Mouse (Mus musculus) forebrain, embryonic 16.5 days (tissue): Measurements from ENCODE around the gene Klf2. TPM values are rescaled to one million over a fixed set of nuclear protein-coding genes. Genes with fewer than 3 reads are reported as not detected.

Experiments
- ATAC-seq: fragments of 200-750 bp; cut with Nextera tagmentation; 2 replicates; pipeline ENCODE4 v1.8.0; 2017; ENCODE audit warnings: mild to moderate bottlenecking, moderate library complexity
- H3K27ac ChIP-seq: fragments of 300-500 bp; sonication (generic); 2 replicates; pipeline ENCODE4 v1.5.1; 2014; ENCODE audit warnings: low read length, control low read depth
- H3K27me3 ChIP-seq: fragments of 300-500 bp; sonication (generic); replicated peaks from 2 replicates; pipeline ENCODE4 v1.6.1; 2014; ENCODE audit warnings: low read length; ENCODE audit not compliant: control insufficient read depth, insufficient read depth
- H3K36me3 ChIP-seq: fragments of 300-500 bp; sonication (generic); 2 replicates; pipeline ENCODE4 v1.6.1; 2014; ENCODE audit not compliant: control insufficient read depth, insufficient read depth
- H3K4me1 ChIP-seq: fragments of 300-500 bp; sonication (generic); replicated peaks from 2 replicates; pipeline ENCODE4 v1.6.1; 2014; ENCODE audit warnings: low read length; ENCODE audit not compliant: control insufficient read depth, insufficient read depth
- H3K4me2 ChIP-seq: fragments of 300-500 bp; sonication (generic); 2 replicates; pipeline ENCODE4 v1.6.1; 2014; ENCODE audit warnings: mild to moderate bottlenecking, low read length, control low read depth
- H3K4me3 ChIP-seq: fragments of 300-500 bp; sonication (generic); replicated peaks from 2 replicates; pipeline ENCODE4 v1.5.1; 2014; ENCODE audit warnings: mild to moderate bottlenecking, low read length, control low read depth
- H3K9ac ChIP-seq: fragments of 300-500 bp; sonication (generic); replicated peaks from 2 replicates; pipeline ENCODE4 v1.6.1; 2014; ENCODE audit warnings: low read depth, low read length, control low read depth
- H3K9me3 ChIP-seq: fragments of 300-500 bp; sonication (generic); 2 replicates; pipeline ENCODE4 v1.6.1; 2016; ENCODE audit warnings: low read length; ENCODE audit not compliant: control insufficient read depth
- WGBS: fragments of 180-500 bp; shearing (Covaris S2); extraction: QIAGEN DNeasy Blood & Tissue Kit; methylation state at CpG from one replicate; pipeline ENCODE4 v1.1.7; 2014; 5-methylcytosine and 5-hydroxymethylcytosine counted together
- polyA plus RNA-seq: library from polyadenylated mRNA; unstranded; fragments of >200 nt; fragmentation: Nextera tagmentation; extraction: Ambion mirVana; gene quantifications from 2 replicates; pipeline ENCODE4 v1.2.1, GENCODE M21; 2015

Gene Klf2
- polyA plus RNA-seq, 1 experiment from 2014 or later: 3.2 TPM

- H3K4me3 ChIP-seq: no peak overlapping the region
- H3K4me2 ChIP-seq: no peak overlapping the region
- peaks cover 15% of the 10 kb centered on the region for H3K4me1 ChIP-seq
- WGBS: 69% methylated on average over 6 of the region's 6 CpGs
- H3K36me3 ChIP-seq: no peaks in the 10 kb centered on the region
- H3K9me3 ChIP-seq: no peaks in the 10 kb centered on the region
- ATAC-seq: no peak
- no peak overlapping the region for H3K27ac ChIP-seq
- peaks cover 36% of the 10 kb centered on the region for H3K27me3 ChIP-seq
- no peak overlapping the region for H3K9ac ChIP-seq
These were observed 4.4 kb downstream of the Klf2 start for GRCm38 (mm10) chr8:72323131-72323725.

GRCm38 (mm10) chr8:72324036-72324706 is 5.3 kb downstream of the Klf2 start:
- WGBS: 84% methylated on average over 10 of the region's 10 CpGs
- H3K27ac ChIP-seq: no peak overlapping the region
- no peak overlapping the region for H3K4me2 ChIP-seq
- ATAC-seq: no peak
- H3K27me3 ChIP-seq: peaks cover 28% of the 10 kb centered on the region
- H3K4me3 ChIP-seq: no peak overlapping the region
- no peaks in the 10 kb centered on the region for H3K36me3 ChIP-seq
- H3K9ac ChIP-seq: no peak overlapping the region
- peaks cover 9% of the 10 kb centered on the region for H3K4me1 ChIP-seq
- no peaks in the 10 kb centered on the region for H3K9me3 ChIP-seq

DNA sequence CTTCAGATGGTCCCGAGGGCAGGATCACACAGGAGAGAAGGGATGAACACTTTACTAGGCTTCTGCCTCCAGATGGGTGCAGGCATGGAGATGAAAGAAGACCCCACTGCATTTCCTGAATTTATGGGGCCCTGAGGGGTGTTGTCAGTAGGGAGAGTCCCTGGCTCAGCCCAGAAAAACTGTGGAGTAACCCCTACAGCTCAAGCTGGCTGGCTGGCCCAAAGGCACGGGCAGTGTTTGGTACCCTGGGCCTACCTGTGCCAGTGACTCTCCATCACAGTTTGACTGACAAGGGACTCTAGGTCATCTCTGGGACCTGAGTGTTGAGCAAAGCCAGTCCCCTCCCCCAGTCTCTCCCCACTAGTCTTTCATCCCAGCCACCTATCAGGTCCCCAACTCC is 5.9 kb downstream of the Klf2 start:
- no peaks in the 10 kb centered on the region for H3K36me3 ChIP-seq
- H3K27me3 ChIP-seq: peaks cover 25% of the 10 kb centered on the region
- H3K4me2 ChIP-seq: no peak overlapping the region
- H3K9me3 ChIP-seq: no peaks in the 10 kb centered on the region
- no peak for ATAC-seq
- WGBS: 88% methylated on average over 2 of the region's 2 CpGs
- H3K27ac ChIP-seq: no peak overlapping the region
- H3K4me3 ChIP-seq: no peak overlapping the region
- no peak overlapping the region for H3K9ac ChIP-seq
- peaks cover 4% of the 10 kb centered on the region for H3K4me1 ChIP-seq

DNA sequence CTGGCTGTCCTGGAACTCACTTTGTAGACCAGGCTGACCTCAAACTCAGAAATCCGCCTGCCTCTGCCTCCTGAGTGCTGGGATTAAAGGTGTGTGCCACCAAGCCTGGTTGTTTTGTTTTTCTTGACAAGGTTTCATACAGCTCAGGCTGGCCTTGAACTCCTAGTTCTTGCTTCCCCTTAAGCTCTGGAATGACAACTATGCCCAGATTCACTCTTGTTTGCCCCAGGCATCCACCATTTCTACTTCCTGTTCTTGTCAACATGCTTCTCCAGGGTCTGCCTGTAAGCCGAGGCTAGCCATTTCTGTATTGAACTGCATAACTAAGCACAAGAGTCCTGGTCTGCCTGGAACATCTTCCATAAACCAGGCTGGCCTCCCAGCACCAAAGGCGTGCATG is 10.3 kb downstream of the Klf2 start:
- Histone ChIP-seq H3K27me3 (no peaks in the 10 kb centered on the region), H3K4me2 (no peak overlapping the region), H3K4me1 (no peaks in the 10 kb centered on the region), H3K27ac (no peak overlapping the region), H3K9me3 (no peaks in the 10 kb centered on the region), H3K4me3 (no peak overlapping the region), H3K9ac (no peak overlapping the region), H3K36me3 (no peaks in the 10 kb centered on the region)
- WGBS: 95% methylated on average over 3 of the region's 3 CpGs
- ATAC-seq: no peak

DNA sequence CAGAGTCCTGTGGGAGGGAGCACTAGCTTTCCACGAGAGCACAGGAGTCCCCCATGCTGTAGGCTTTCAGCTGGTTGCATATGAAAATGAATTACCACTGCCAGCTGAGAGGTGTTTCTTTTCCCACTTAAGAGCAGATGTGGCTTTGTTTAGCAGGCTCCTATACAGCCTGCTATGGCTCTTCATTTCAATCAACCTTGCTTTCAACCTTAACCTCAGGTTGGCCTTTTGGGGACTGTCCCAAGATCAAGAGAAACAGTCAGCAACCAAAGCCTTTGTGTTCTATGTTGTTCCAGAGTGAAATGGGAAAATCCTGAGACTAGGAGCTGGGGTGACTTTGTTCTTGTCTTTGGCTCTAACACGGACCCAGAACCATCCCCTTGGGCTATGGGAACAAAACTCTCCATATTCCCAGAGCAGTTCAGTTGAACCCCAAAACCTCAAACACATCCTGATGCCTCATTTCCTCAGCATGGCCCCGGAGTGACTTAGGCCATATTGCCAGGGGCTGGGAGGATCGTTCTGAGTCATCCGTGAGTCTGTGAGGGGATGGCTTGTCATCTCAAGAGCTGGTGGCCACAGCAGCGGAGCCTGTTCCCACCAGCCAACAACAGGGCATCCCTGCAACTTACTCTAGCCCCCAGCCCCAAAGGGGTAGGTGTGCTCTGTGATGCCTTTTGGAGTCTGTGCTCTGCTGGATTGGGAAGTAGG is 12.1 kb downstream of the Klf2 start:
- no peak overlapping the region for H3K9ac ChIP-seq
- no peaks in the 10 kb centered on the region for H3K27me3 ChIP-seq
- H3K27ac ChIP-seq: no peak overlapping the region
- H3K4me3 ChIP-seq: no peak overlapping the region
- H3K9me3 ChIP-seq: no peaks in the 10 kb centered on the region
- no peak overlapping the region for H3K4me2 ChIP-seq
- no peak for ATAC-seq
- WGBS: 79% methylated on average over 6 of the region's 6 CpGs
- peaks cover 7% of the 10 kb centered on the region for H3K36me3 ChIP-seq
- H3K4me1 ChIP-seq: no peaks in the 10 kb centered on the region

DNA sequence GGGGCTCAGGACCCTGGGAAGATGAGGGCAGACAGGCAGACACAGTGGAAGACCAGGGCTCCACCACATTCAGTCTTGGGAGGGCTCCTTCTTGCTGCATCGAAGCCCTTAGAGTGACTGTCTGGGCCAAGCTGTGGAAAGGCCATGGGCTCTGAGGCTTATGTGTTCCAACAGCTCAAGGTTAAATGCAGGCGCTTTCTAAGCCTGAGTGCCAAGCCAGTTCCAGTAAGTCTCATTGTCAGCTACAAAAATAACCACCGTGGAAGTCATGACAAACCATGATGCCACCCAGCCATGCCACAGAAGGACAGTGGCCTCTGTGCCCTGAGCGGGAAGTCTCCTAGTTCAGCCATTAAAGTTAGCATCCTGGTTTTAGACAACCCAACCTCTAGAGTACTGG is 12.8 kb downstream of the Klf2 start:
- Histone ChIP-seq H3K9ac (no peak overlapping the region), H3K27me3 (no peaks in the 10 kb centered on the region), H3K9me3 (no peaks in the 10 kb centered on the region), H3K4me3 (no peak overlapping the region), H3K4me2 (no peak overlapping the region), H3K27ac (no peak overlapping the region), H3K4me1 (no peaks in the 10 kb centered on the region), H3K36me3 (peaks cover 7% of the 10 kb centered on the region)
- no peak for ATAC-seq
- 93% methylated on average over 4 of the region's 4 CpGs for WGBS

DNA sequence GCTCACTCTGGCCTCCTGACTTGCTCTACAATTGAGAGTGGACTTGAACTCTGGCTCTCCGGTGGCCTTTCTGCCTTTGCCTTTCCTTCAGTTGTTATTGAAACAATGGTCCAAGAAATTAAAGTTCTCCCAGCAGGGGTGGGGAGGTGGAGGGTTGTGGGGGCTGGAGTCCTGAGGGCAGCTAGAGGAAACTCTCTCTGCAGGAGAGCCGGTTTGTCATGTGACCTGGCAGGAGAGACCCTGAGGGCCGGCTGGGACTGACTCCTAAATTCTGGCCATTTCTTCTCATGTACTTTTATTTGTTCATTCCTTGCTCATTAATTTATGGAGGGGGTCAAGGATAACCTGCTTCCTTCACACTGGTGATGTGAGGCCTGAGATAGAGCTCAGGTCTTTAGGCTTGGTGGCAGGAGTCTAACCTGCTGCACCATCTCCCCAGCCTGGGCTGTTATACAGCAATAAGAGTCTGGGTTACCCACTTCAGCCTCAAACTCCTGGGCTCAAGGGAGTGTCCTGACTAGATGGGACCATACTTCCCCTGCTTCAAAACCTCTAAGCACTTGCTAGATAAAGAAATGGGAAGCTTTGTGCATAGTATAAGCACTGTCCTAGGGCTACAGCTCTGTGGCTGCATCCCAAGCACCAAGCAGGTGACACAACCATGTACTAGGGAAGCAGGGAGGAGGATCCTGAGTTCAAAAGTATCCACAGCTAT is 14.8 kb downstream of the Klf2 start:
- H3K9ac ChIP-seq: no peak overlapping the region
- H3K36me3 ChIP-seq: peaks cover 12% of the 10 kb centered on the region
- H3K27me3 ChIP-seq: no peaks in the 10 kb centered on the region
- H3K9me3 ChIP-seq: no peaks in the 10 kb centered on the region
- ATAC-seq: no peak
- 45% methylated on average over 3 of the region's 3 CpGs for WGBS
- no peak overlapping the region for H3K27ac ChIP-seq
- H3K4me3 ChIP-seq: no peak overlapping the region
- H3K4me1 ChIP-seq: no peaks in the 10 kb centered on the region
- H3K4me2 ChIP-seq: no peak overlapping the region

DNA sequence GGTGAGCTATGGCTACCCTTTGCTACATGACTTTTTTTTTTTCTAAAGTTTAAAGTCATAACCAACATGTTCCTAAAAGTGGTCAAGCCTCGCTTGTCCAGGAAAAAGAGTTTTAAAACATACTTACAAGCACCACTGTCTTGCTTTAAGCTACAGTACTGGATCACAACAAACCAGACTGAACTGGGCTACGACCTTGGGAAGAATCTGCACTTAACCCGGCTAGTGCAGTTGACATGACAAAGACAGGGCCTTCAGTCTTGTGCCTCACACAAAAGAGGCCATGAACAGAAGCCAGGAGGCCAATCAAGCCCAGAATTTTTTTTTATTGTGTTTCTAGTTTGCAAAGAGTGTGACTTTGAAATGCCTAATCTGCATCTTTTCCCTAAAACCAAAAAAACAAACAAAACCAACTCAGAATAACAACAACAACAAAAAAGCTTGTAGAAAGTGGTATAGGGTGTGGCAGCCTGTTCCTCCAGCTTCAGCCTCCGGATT is 15.4 kb downstream of the Klf2 start:
- no peaks in the 10 kb centered on the region for H3K27me3 ChIP-seq
- ATAC-seq: no peak
- 67% methylated on average over 4 of the region's 4 CpGs for WGBS
- no peak overlapping the region for H3K4me3 ChIP-seq
- H3K9me3 ChIP-seq: no peaks in the 10 kb centered on the region
- no peak overlapping the region for H3K27ac ChIP-seq
- H3K36me3 ChIP-seq: peaks cover 12% of the 10 kb centered on the region
- no peak overlapping the region for H3K4me2 ChIP-seq
- no peak overlapping the region for H3K9ac ChIP-seq
- H3K4me1 ChIP-seq: no peaks in the 10 kb centered on the region

GRCm38 (mm10) chr8:72336273-72336672 is 17.4 kb downstream of the Klf2 start:
- no peak overlapping the region for H3K4me3 ChIP-seq
- H3K27ac ChIP-seq: no peak overlapping the region
- 74% methylated on average over 2 of the region's 2 CpGs for WGBS
- peaks cover 27% of the 10 kb centered on the region for H3K36me3 ChIP-seq
- no peak overlapping the region for H3K9ac ChIP-seq
- no peaks in the 10 kb centered on the region for H3K9me3 ChIP-seq
- no peaks in the 10 kb centered on the region for H3K4me1 ChIP-seq
- no peaks in the 10 kb centered on the region for H3K27me3 ChIP-seq
- ATAC-seq: no peak
- H3K4me2 ChIP-seq: no peak overlapping the region
